In genomic region chr13:97617511-97618189, GRCm38 (mm10) we compare ENCODE assay signal across 10 mouse cellular contexts.
DNase-seq lines count a peak whose midpoint lies in the region; ATAC-seq and TF ChIP-seq lines count a peak whose summit lies in the region.
"Had no signal": no experiment of that assay in that cellular context is flagged by ENCODE, and none has a peak within 500 bp of the region (broad histone marks: within the 10 kb centered on the region; RNA-seq: fewer than 3 reads in every experiment).

No protein-coding gene starts in this region.

- TF ChIP-seq EP300 in liver, postnatal 0 days (IDR thresholded peaks at IDR 0.05; ENCODE audit: low read depth): no peak

- no peak overlapping the region for H3K27ac ChIP-seq in liver, postnatal 0 days (ENCODE audit: low read depth)
- H3K27ac ChIP-seq in intestine, embryonic 14.5 days (ENCODE audit: low read depth): peak overlapping the region; percentile 78
- H3K27ac ChIP-seq in stomach, embryonic 14.5 days (ENCODE audit: low read length): peak overlapping the region; percentile 59
- H3K27ac ChIP-seq in left cerebral cortex, adult 2 months: no peak overlapping the region
- H3K27ac ChIP-seq: midbrain, embryonic 12.5 days had no signal

- no peaks in the 10 kb centered on the region for H3K36me3 ChIP-seq in liver, postnatal 0 days (replicated peaks; ENCODE audit: insufficient read depth, low read length)
- H3K36me3 ChIP-seq in intestine, embryonic 14.5 days (ENCODE audit: control insufficient read depth, insufficient read depth, low read length): no peaks in the 10 kb centered on the region
- no peaks in the 10 kb centered on the region for H3K36me3 ChIP-seq in stomach, embryonic 14.5 days (ENCODE audit: control insufficient read depth, insufficient read depth, low read length)
- H3K36me3 ChIP-seq: midbrain, embryonic 12.5 days had no signal

- no peaks in the 10 kb centered on the region for H3K27me3 ChIP-seq in liver, postnatal 0 days (ENCODE audit: insufficient read depth, low read length)
- H3K27me3 ChIP-seq in intestine, embryonic 14.5 days (replicated peaks; ENCODE audit: control insufficient read depth, insufficient read depth, low read length): no peaks in the 10 kb centered on the region
- no peaks in the 10 kb centered on the region for H3K27me3 ChIP-seq in stomach, embryonic 14.5 days (ENCODE audit: control insufficient read depth, insufficient read depth, low read length)
- H3K27me3 ChIP-seq: midbrain, embryonic 12.5 days had no signal

- H3K9ac ChIP-seq in liver, postnatal 0 days (replicated peaks): no peak overlapping the region
- no peak overlapping the region for H3K9ac ChIP-seq in intestine, embryonic 14.5 days (ENCODE audit: low read length)
- no peak overlapping the region for H3K9ac ChIP-seq in stomach, embryonic 14.5 days (replicated peaks; ENCODE audit: low read depth, low read length)
- H3K9ac ChIP-seq: midbrain, embryonic 12.5 days had no signal

- DNase-seq in liver: peak; percentile 16
- no peak for DNase-seq in liver, postnatal 0 days
- DNase-seq in adrenal gland, postnatal 25 days: peak; percentile 39
- peak; percentile 67 for DNase-seq in intestine, embryonic 14.5 days (ENCODE audit: low spot score)
- no peak for DNase-seq in left cerebral cortex, adult 2 months (ENCODE audit: extremely low spot score in 1 of 2, low spot score in 2 of 2)
- DNase-seq in left cerebral cortex, postnatal 36 days (ENCODE audit: low spot score in 2 of 2): no peak
- DNase-seq: cerebellum, adult 11-12 months; right cerebral cortex, postnatal 4 days had no signal

- 53% methylated on average over 13 of the region's 13 CpGs for WGBS in liver, postnatal 0 days (ENCODE audit: insufficient replicate concordance)
- WGBS in intestine, embryonic 14.5 days: 23% methylated on average over 13 of the region's 13 CpGs
- WGBS in stomach, embryonic 14.5 days: 30% methylated on average over 13 of the region's 13 CpGs

- TF ChIP-seq CTCF in liver, postnatal 0 days (IDR thresholded peaks at IDR 0.05; ENCODE audit: low read depth): no peak
- no peak for TF ChIP-seq CTCF in left cerebral cortex, adult 2 months (IDR thresholded peaks at IDR 0.05)

- 0 out of 2 replicates have a peak, but pooled peaks cover 8% of the 10 kb centered on the region for H3K4me1 ChIP-seq in liver, postnatal 0 days (ENCODE audit: insufficient read depth)
- H3K4me1 ChIP-seq in intestine, embryonic 14.5 days (replicated peaks; ENCODE audit: control insufficient read depth, insufficient read depth, low read length): peaks cover 14% of the 10 kb centered on the region; the same call in 1 of the 2 replicates
- peaks cover 11% of the 10 kb centered on the region for H3K4me1 ChIP-seq in stomach, embryonic 14.5 days (ENCODE audit: control insufficient read depth, insufficient read depth, low read length)
- H3K4me1 ChIP-seq: midbrain, embryonic 12.5 days had no signal

- no peak overlapping the region for H3K4me2 ChIP-seq in liver, postnatal 0 days (ENCODE audit: low read depth, low read length)
- no peak overlapping the region for H3K4me2 ChIP-seq in intestine, embryonic 14.5 days (ENCODE audit: low read length)
- no peak overlapping the region for H3K4me2 ChIP-seq in stomach, embryonic 14.5 days (replicated peaks; ENCODE audit: low read depth, low read length)
- H3K4me2 ChIP-seq: midbrain, embryonic 12.5 days had no signal

- no peaks in the 10 kb centered on the region for H3K9me3 ChIP-seq in liver, postnatal 0 days (ENCODE audit: low read length)
- no peaks in the 10 kb centered on the region for H3K9me3 ChIP-seq in intestine, embryonic 14.5 days (ENCODE audit: control insufficient read depth, low read length)
- no peaks in the 10 kb centered on the region for H3K9me3 ChIP-seq in stomach, embryonic 14.5 days (ENCODE audit: control insufficient read depth, low read depth, low read length)
- H3K9me3 ChIP-seq: midbrain, embryonic 12.5 days had no signal

- intact Hi-C loops in left cerebral cortex, adult 2 months (cut with DNase I): no loop called here
- intact Hi-C loops in left cerebral cortex, postnatal 36 days (cut with DNase I): no loop called here

- no peak overlapping the region for H3K4me3 ChIP-seq in liver, postnatal 0 days (ENCODE audit: low read depth, low read length)
- H3K4me3 ChIP-seq in intestine, embryonic 14.5 days (ENCODE audit: low read depth, low read length): no peak overlapping the region
- no peak overlapping the region for H3K4me3 ChIP-seq in stomach, embryonic 14.5 days (ENCODE audit: low read depth, low read length)
- no peak overlapping the region for H3K4me3 ChIP-seq in left cerebral cortex, adult 2 months
- H3K4me3 ChIP-seq: midbrain, embryonic 12.5 days had no signal

- no peak for ATAC-seq in liver, postnatal 0 days
- peak; percentile 76 for ATAC-seq in intestine, embryonic 14.5 days (replicated peaks; ENCODE audit: low FRiP score, low TSS enrichment, low read depth)
- ATAC-seq in stomach, embryonic 14.5 days (ENCODE audit: insufficient number of reproducible peaks, insufficient read depth, low FRiP score, low read depth): peak; percentile 78; the same call in 1 of the 2 replicates

Comparison
In these comparisons a context has a peak if more than half of its experiments do, and no peak if none do; other contexts are left out.
1. DNase-seq: peak in liver (single experiment), adrenal gland, postnatal 25 days (single experiment) and intestine, embryonic 14.5 days (single experiment); none in liver, postnatal 0 days (single experiment), left cerebral cortex, adult 2 months (0 of 2) and left cerebral cortex, postnatal 36 days (0 of 2).
2. H3K27ac ChIP-seq: peak in intestine, embryonic 14.5 days (single experiment) and stomach, embryonic 14.5 days (single experiment); none in liver, postnatal 0 days (single experiment) and left cerebral cortex, adult 2 months (single experiment).